Mouse (Mus musculus) liver, embryonic 16.5 days (tissue): ENCODE results near the gene Armt1. TPM values are rescaled to one million over a fixed set of nuclear protein-coding genes. Genes with fewer than 3 reads are reported as not detected.

ENCODE experiments used
- ATAC-seq: fragments of 200-750 bp; cut with Nextera tagmentation; 2 replicates; pipeline ENCODE4 v1.8.0; 2017; ENCODE audit warnings: low read depth, mild to moderate bottlenecking, moderate number of reproducible peaks, moderate library complexity
- H3K27ac ChIP-seq: fragments of 300-500 bp; sonication (generic); 2 replicates; pipeline ENCODE4 v1.5.1; 2014; ENCODE audit warnings: mild to moderate bottlenecking, low read length
- H3K27me3 ChIP-seq: fragments of 300-500 bp; sonication (generic); 2 replicates; pipeline ENCODE4 v1.6.1; 2014; ENCODE audit warnings: low read depth, low read length, mixed read lengths; ENCODE audit not compliant: control insufficient read depth, insufficient read depth
- H3K36me3 ChIP-seq: fragments of 300-500 bp; sonication (generic); 2 replicates; pipeline ENCODE4 v1.6.1; 2014; ENCODE audit warnings: mild to moderate bottlenecking; ENCODE audit not compliant: control insufficient read depth, insufficient read depth
- H3K4me1 ChIP-seq: fragments of 300-500 bp; sonication (generic); 2 replicates; pipeline ENCODE4 v1.6.1; 2014; ENCODE audit warnings: low read depth, low read length, mixed read lengths; ENCODE audit not compliant: control insufficient read depth
- H3K4me2 ChIP-seq: fragments of 300-500 bp; sonication (generic); 2 replicates; pipeline ENCODE4 v1.6.1; 2014; ENCODE audit warnings: low read depth, low read length, mixed read lengths
- H3K4me3 ChIP-seq: fragments of 300-500 bp; sonication (generic); 2 replicates; pipeline ENCODE4 v1.5.1; 2014; ENCODE audit warnings: low read depth, mild to moderate bottlenecking, low read length
- H3K9ac ChIP-seq: fragments of 300-500 bp; sonication (generic); 2 replicates; pipeline ENCODE4 v1.6.1; 2014; ENCODE audit warnings: low read depth, low read length
- H3K9me3 ChIP-seq: fragments of 300-500 bp; sonication (generic); replicated peaks from 2 replicates; pipeline ENCODE4 v1.6.1; 2016; ENCODE audit warnings: low read length; ENCODE audit not compliant: control insufficient read depth
- WGBS: fragments of 180-500 bp; shearing (Covaris S2); extraction: QIAGEN DNeasy Blood & Tissue Kit; methylation state at CpG from one replicate; pipeline ENCODE4 v1.1.7; 2014; ENCODE audit not compliant: insufficient replicate concordance; 5-methylcytosine and 5-hydroxymethylcytosine counted together
- polyA plus RNA-seq: library from polyadenylated mRNA; unstranded; fragments of >200 nt; fragmentation: Nextera tagmentation; extraction: Ambion mirVana; gene quantifications from 2 replicates; pipeline ENCODE4 v1.2.1, GENCODE M21; 2015

The Armt1 gene
- polyA plus RNA-seq, 1 experiment from 2014 or later, result 12.8 TPM

DNA sequence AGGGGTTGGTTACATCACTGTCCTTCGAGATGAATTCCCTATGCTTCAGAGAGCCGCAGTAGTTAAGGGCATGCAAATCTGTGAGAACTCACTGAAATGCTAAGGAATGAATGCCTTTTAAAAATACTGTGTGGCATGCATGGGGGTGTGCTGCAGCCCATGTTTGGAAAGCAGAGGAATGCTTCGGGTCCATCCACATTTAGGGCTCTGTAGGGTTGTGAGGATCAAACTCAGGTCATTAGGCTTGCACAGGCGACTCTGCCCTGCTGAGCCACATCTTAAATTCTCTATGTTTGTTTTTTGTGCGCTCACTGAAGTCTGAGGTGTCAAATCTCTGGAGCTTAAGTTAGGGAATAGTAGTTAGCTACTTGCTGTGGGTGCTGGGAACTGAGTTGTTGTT, 41.2 kb upstream of the Armt1 start:
- no peak for ATAC-seq
- H3K4me1 ChIP-seq, result peaks cover 35% of the 10 kb centered on the region
- 71% methylated on average over 5 of the region's 5 CpGs for WGBS
- H3K27ac ChIP-seq, result no peak overlapping the region
- no peaks in the 10 kb centered on the region for H3K36me3 ChIP-seq
- no peaks in the 10 kb centered on the region for H3K27me3 ChIP-seq
- no peak overlapping the region for H3K4me3 ChIP-seq
- no peak overlapping the region for H3K9ac ChIP-seq
- H3K9me3 ChIP-seq, result no peaks in the 10 kb centered on the region
- H3K4me2 ChIP-seq, result no peak overlapping the region

GRCm38 (mm10) chr10:4391851-4392250, 40.4 kb upstream of the Armt1 start:
- no peak overlapping the region for H3K4me2 ChIP-seq
- no peak for ATAC-seq
- WGBS, result 46% methylated on average over 6 of the region's 6 CpGs
- H3K4me1 ChIP-seq, result peaks cover 33% of the 10 kb centered on the region
- no peaks in the 10 kb centered on the region for H3K9me3 ChIP-seq
- no peak overlapping the region for H3K9ac ChIP-seq
- H3K36me3 ChIP-seq, result no peaks in the 10 kb centered on the region
- H3K4me3 ChIP-seq, result no peak overlapping the region
- no peak overlapping the region for H3K27ac ChIP-seq
- no peaks in the 10 kb centered on the region for H3K27me3 ChIP-seq

DNA sequence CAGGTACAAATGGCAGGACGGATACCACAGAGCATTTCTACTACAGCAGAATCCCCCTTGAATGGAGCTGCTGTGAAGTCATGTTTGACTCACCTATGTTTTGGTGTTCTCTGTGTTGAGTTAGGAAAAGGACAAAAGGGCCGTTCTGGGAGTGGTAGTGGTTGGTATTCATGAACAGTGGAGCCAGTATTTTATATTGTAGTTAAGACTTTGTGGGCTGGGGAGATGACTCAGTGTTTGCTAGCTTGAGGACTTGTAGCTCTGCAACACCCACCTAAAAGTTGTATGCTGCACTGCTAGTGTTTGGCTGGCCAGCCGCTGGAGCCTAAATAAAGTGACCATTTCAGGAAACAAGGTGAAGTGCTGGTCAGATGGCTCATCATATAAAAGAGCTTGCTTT, 36.9 kb upstream of the Armt1 start:
- H3K27ac ChIP-seq, result no peak overlapping the region
- H3K9ac ChIP-seq, result no peak overlapping the region
- H3K36me3 ChIP-seq, result no peaks in the 10 kb centered on the region
- WGBS, result 87% methylated on average over 3 of the region's 3 CpGs
- H3K4me2 ChIP-seq, result no peak overlapping the region
- H3K4me3 ChIP-seq, result no peak overlapping the region
- H3K27me3 ChIP-seq, result no peaks in the 10 kb centered on the region
- peaks cover 13% of the 10 kb centered on the region for H3K4me1 ChIP-seq
- ATAC-seq, result no peak
- H3K9me3 ChIP-seq, result no peaks in the 10 kb centered on the region

DNA sequence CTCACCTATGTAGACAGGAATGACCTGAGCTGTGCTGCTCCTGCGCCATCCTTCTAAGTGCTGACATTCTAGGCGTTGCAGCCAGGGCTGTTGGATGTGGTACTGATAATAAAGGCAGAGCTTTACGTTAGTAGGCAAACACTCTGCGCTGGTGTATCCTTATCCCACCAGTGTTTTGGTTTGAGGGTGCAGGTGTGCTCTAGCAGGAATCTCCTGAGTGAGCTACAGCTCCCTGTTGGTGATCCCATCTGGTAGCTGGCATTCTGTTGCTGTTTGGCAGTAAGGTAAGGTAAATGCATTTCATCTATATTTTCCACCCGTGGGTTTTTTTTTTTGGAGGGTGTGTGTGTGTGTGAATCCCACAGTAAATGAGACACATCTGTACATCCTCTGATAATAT, 34.2 kb upstream of the Armt1 start:
- H3K27me3 ChIP-seq, result no peaks in the 10 kb centered on the region
- H3K4me2 ChIP-seq, result no peak overlapping the region
- WGBS, result 73% methylated on average over 5 of the region's 5 CpGs
- H3K36me3 ChIP-seq, result no peaks in the 10 kb centered on the region
- H3K4me1 ChIP-seq, result no peaks in the 10 kb centered on the region
- H3K27ac ChIP-seq, result no peak overlapping the region
- H3K4me3 ChIP-seq, result no peak overlapping the region
- no peaks in the 10 kb centered on the region for H3K9me3 ChIP-seq
- H3K9ac ChIP-seq, result no peak overlapping the region
- no peak for ATAC-seq

- Histone ChIP-seq H3K4me1 (peaks cover 6% of the 10 kb centered on the region), H3K4me2 (no peak overlapping the region), H3K36me3 (peaks cover 7% of the 10 kb centered on the region), H3K4me3 (no peak overlapping the region), H3K27me3 (no peaks in the 10 kb centered on the region), H3K9ac (no peak overlapping the region), H3K27ac (no peak overlapping the region), H3K9me3 (no peaks in the 10 kb centered on the region)
- ATAC-seq, result no peak
- 57% methylated on average over 5 of the region's 5 CpGs for WGBS
Measured at GRCm38 (mm10) chr10:4404895-4405491, 27.3 kb upstream of the Armt1 start.

- Histone ChIP-seq H3K4me3 (no peak overlapping the region), H3K4me1 (peaks cover 6% of the 10 kb centered on the region), H3K9me3 (no peaks in the 10 kb centered on the region), H3K27ac (no peak overlapping the region), H3K27me3 (no peaks in the 10 kb centered on the region), H3K9ac (no peak overlapping the region), H3K4me2 (no peak overlapping the region), H3K36me3 (peaks cover 7% of the 10 kb centered on the region)
- peak; percentile 79 for ATAC-seq
- 24% methylated on average over 5 of the region's 5 CpGs for WGBS
Measured at GRCm38 (mm10) chr10:4405511-4405910, 26.8 kb upstream of the Armt1 start.

DNA sequence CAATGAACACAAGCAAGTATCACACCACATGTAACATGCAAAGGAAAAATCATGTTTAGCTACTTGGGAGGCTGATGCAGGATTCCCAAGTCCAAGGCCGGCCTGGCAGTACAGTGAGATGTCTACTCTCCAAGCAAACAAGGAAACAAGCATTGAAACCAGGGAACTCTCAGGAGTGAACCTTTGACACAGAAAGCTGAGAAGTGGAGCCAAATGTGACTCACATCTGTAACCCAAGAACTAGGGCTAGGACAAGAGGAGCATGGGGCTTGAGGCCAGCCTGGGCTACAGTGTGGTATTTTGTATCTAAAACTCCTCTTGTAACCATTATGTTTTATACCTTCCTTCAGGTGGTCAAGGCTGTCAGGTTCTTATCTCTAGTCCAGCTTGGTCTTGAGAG, 25.1 kb upstream of the Armt1 start:
- Histone ChIP-seq H3K4me3 (no peak overlapping the region), H3K36me3 (peaks cover 7% of the 10 kb centered on the region), H3K4me2 (no peak overlapping the region), H3K27me3 (no peaks in the 10 kb centered on the region), H3K9ac (no peak overlapping the region), H3K9me3 (no peaks in the 10 kb centered on the region), H3K4me1 (peaks cover 6% of the 10 kb centered on the region), H3K27ac (no peak overlapping the region)
- 67% methylated on average over 1 of the region's 1 CpGs for WGBS
- no peak for ATAC-seq

GRCm38 (mm10) chr10:4425245-4425644, 7.0 kb upstream of the Armt1 start:
- Histone ChIP-seq H3K4me3 (no peak overlapping the region), H3K9me3 (no peaks in the 10 kb centered on the region), H3K9ac (no peak overlapping the region), H3K27ac (no peak overlapping the region), H3K36me3 (no peaks in the 10 kb centered on the region; the same call in 1 of the 2 replicates), H3K4me2 (no peak overlapping the region), H3K27me3 (no peaks in the 10 kb centered on the region), H3K4me1 (no peaks in the 10 kb centered on the region)
- ATAC-seq, result no peak
- WGBS, result 70% methylated on average over 8 of the region's 8 CpGs

DNA sequence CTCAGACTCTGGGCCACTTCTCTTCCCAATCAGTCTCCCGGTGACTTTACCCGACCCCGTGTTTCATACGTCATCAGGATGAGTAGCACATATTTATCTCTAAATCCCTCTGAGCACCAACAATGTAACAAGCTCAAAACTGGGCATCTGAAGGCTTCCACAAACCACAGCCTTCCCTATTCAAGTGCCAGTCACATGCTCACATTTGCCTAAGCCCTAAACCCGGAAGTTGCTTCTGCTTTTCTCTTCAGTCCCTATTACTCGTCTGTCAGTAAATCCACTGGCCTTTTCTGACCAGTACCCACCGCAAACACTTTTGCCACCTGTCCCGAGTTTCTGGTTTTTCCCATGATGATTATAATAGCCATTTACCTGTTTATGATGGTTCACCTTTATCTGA, 1.9 kb upstream of the Armt1 start:
- no peak overlapping the region for H3K9ac ChIP-seq
- H3K36me3 ChIP-seq, result peaks cover 4% of the 10 kb centered on the region

More for the DNA sequence above, 1.9 kb upstream of the Armt1 start:
- ATAC-seq, result no peak
- no peaks in the 10 kb centered on the region for H3K9me3 ChIP-seq
- peaks cover 16% of the 10 kb centered on the region for H3K4me1 ChIP-seq
- H3K27me3 ChIP-seq, result no peaks in the 10 kb centered on the region
- no peak overlapping the region for H3K4me2 ChIP-seq
- H3K27ac ChIP-seq, result no peak overlapping the region
- WGBS, result 58% methylated on average over 8 of the region's 8 CpGs
- no peak overlapping the region for H3K4me3 ChIP-seq
